Mouse (Mus musculus) neural tube, embryonic 12.5 days (tissue): ENCODE data around the gene Adam25. TPM values are rescaled to one million over a fixed set of nuclear protein-coding genes. Genes with fewer than 3 reads are reported as not detected.
"Not testable (repeated sequence)": the region's sequence is repeated elsewhere in the genome, so short reads cannot be mapped to it uniquely, and the experiment has no call there.

Experiments used
- ATAC-seq: fragments of 200-750 bp; cut with Nextera tagmentation; 2 replicates; pipeline ENCODE4 v1.8.0; 2017; ENCODE audit warnings: low read depth, mild to moderate bottlenecking, moderate TSS enrichment, moderate library complexity; ENCODE audit not compliant: low FRiP score
- H3K27ac ChIP-seq: fragments of 300-500 bp; sonication (generic); 2 replicates; pipeline ENCODE4 v1.5.1; 2016
- H3K27me3 ChIP-seq: fragments of 300-500 bp; sonication (generic); replicated peaks from 2 replicates; pipeline ENCODE4 v1.6.1; 2016; ENCODE audit warnings: mild to moderate bottlenecking
- H3K36me3 ChIP-seq: fragments of 300-500 bp; sonication (generic); 2 replicates; pipeline ENCODE4 v1.6.1; 2016; ENCODE audit warnings: mild to moderate bottlenecking
- H3K4me1 ChIP-seq: fragments of 300-500 bp; sonication (generic); 2 replicates; pipeline ENCODE4 v1.6.1; 2016
- H3K4me2 ChIP-seq: fragments of 300-500 bp; sonication (generic); replicated peaks from 2 replicates; pipeline ENCODE4 v1.6.1; 2016; ENCODE audit warnings: mild to moderate bottlenecking
- H3K4me3 ChIP-seq: fragments of 300-500 bp; sonication (generic); 2 replicates; pipeline ENCODE4 v1.5.1; 2016
- H3K9ac ChIP-seq: fragments of 300-500 bp; sonication (generic); 2 replicates; pipeline ENCODE4 v1.6.1; 2016; ENCODE audit warnings: mild to moderate bottlenecking
- H3K9me3 ChIP-seq: fragments of 300-500 bp; sonication (generic); 2 replicates; pipeline ENCODE4 v1.6.1; 2016; ENCODE audit warnings: mild to moderate bottlenecking
- WGBS: fragments of 180-500 bp; shearing (Covaris S2); methylation state at CpG from one replicate; pipeline ENCODE4 v1.1.7; 2016; 5-methylcytosine and 5-hydroxymethylcytosine counted together
- polyA plus RNA-seq: library from polyadenylated mRNA; unstranded; fragments of >200 nt; fragmentation: Nextera tagmentation; extraction: Ambion mirVana; gene quantifications from 2 replicates; pipeline ENCODE4 v1.2.1, GENCODE M21; 2016

Gene Adam25
- not detected in 2 replicates for polyA plus RNA-seq

GRCm38 (mm10) chr8:40751908-40752307, at the start of gene Adam25:
TSS of gene Adam25 (plus strand) at chr8:40752208.
- not testable (repeated sequence) for H3K4me1 ChIP-seq, H3K4me3 ChIP-seq, H3K36me3 ChIP-seq, H3K4me2 ChIP-seq, H3K9ac ChIP-seq, H3K9me3 ChIP-seq, H3K27me3 ChIP-seq, H3K27ac ChIP-seq, ATAC-seq
- WGBS, result 64% methylated on average over 1 of the region's 1 CpGs

- H3K4me3 ChIP-seq, H3K4me1 ChIP-seq, H3K9ac ChIP-seq, H3K4me2 ChIP-seq, H3K27ac ChIP-seq, H3K27me3 ChIP-seq, ATAC-seq, H3K36me3 ChIP-seq, H3K9me3 ChIP-seq: not testable (repeated sequence)
- WGBS, result 91% methylated on average over 4 of the region's 4 CpGs
These were observed 36.6 kb upstream of the Adam25 start for GRCm38 (mm10) chr8:40715406-40715805.

- H3K9ac ChIP-seq, result no peak overlapping the region
- WGBS, result 79% methylated on average over 7 of the region's 7 CpGs
- ATAC-seq, result no peak
- H3K36me3 ChIP-seq, result no peaks in the 10 kb centered on the region
- no peak overlapping the region for H3K4me3 ChIP-seq
- no peak overlapping the region for H3K4me2 ChIP-seq
- no peaks in the 10 kb centered on the region for H3K27me3 ChIP-seq
- no peaks in the 10 kb centered on the region for H3K4me1 ChIP-seq
- no peak overlapping the region for H3K27ac ChIP-seq
- no peaks in the 10 kb centered on the region for H3K9me3 ChIP-seq
These were observed 36.0 kb upstream of the Adam25 start for GRCm38 (mm10) chr8:40715986-40716385.

- no peaks in the 10 kb centered on the region for H3K36me3 ChIP-seq
- ATAC-seq, result no peak
- no peaks in the 10 kb centered on the region for H3K9me3 ChIP-seq
- H3K4me1 ChIP-seq, result no peaks in the 10 kb centered on the region
- H3K4me3 ChIP-seq, result no peak overlapping the region
- H3K9ac ChIP-seq, result no peak overlapping the region
- H3K27me3 ChIP-seq, result no peaks in the 10 kb centered on the region
- no peak overlapping the region for H3K4me2 ChIP-seq
- H3K27ac ChIP-seq, result no peak overlapping the region
These were observed 31.3 kb downstream of the Adam25 start for GRCm38 (mm10) chr8:40783320-40783719.

GRCm38 (mm10) chr8:40792973-40793372, 41.0 kb downstream of the Adam25 start, which contains the start of gene Adam20:
TSS of gene Adam20 (plus strand) at chr8:40793273.
- not testable (repeated sequence) for H3K4me2 ChIP-seq, H3K9ac ChIP-seq, H3K27ac ChIP-seq, H3K4me1 ChIP-seq, ATAC-seq, H3K36me3 ChIP-seq, H3K9me3 ChIP-seq, H3K4me3 ChIP-seq, H3K27me3 ChIP-seq
- 76% methylated on average over 1 of the region's 1 CpGs for WGBS

GRCm38 (mm10) chr8:40803379-40804079, 51.5 kb downstream of the Adam25 start:
- no peak overlapping the region for H3K4me2 ChIP-seq
- no peak for ATAC-seq
- H3K9ac ChIP-seq, result no peak overlapping the region
- H3K9me3 ChIP-seq, result no peaks in the 10 kb centered on the region
- H3K27ac ChIP-seq, result no peak overlapping the region
- H3K4me1 ChIP-seq, result no peaks in the 10 kb centered on the region
- H3K27me3 ChIP-seq, result no peaks in the 10 kb centered on the region
- H3K4me3 ChIP-seq, result no peak overlapping the region
- 87% methylated on average over 2 of the region's 2 CpGs for WGBS
- H3K36me3 ChIP-seq, result no peaks in the 10 kb centered on the region

Other genes with a start within 250 kb of the Adam25 start
- gene Adam24, start 77.1 kb upstream of the Adam25 start, polyA plus RNA-seq, result not detected in 2 replicates
- gene Adam20, start 41.1 kb downstream of the Adam25 start, polyA plus RNA-seq, result not detected in 2 replicates
- not detected in 2 replicates for gene Adam39, start 70.8 kb downstream of the Adam25 start, polyA plus RNA-seq